Mouse (Mus musculus): ENCODE measurements around the gene Sell. TPM values are rescaled to one million over a fixed set of nuclear protein-coding genes. Genes with fewer than 3 reads are reported as not detected.
"Not testable (repeated sequence)": the region's sequence is repeated elsewhere in the genome, so short reads cannot be mapped to it uniquely, and the experiment has no call there.

Sell gene
- 2.5 and 5.4 TPM in 2 replicates for polyA plus RNA-seq (2015; fragmentation: Nextera tagmentation; extraction: Ambion mirVana)

- no peak for ATAC-seq (ENCODE audit: low read depth)
- Histone ChIP-seq H3K4me3 (ENCODE audit: low read length) (no peak within 1 kb of the TSS), H3K9me3 (ENCODE audit: control insufficient read depth, low read length) (no peaks in the 10 kb centered on the region), H3K27ac (ENCODE audit: low read length) (no peak within 1 kb of the TSS), H3K4me2 (ENCODE audit: low read depth, low read length) (no peak within 1 kb of the TSS), H3K27me3 (ENCODE audit: control insufficient read depth, insufficient read depth, low read depth, low read length) (no peaks in the 10 kb centered on the region), H3K4me1 (replicated peaks; ENCODE audit: control insufficient read depth, insufficient read depth, low read length) (no peaks in the 10 kb centered on the region), H3K36me3 (ENCODE audit: control insufficient read depth, insufficient read depth, low read length) (no peaks in the 10 kb centered on the region), H3K9ac (ENCODE audit: low read length) (no peak within 1 kb of the TSS)
- 67% methylated on average over 4 of the region's 4 CpGs for WGBS
Measured at GRCm38 (mm10) chr1:164061925-164062324, at the start of gene Sell. TSS of gene Sell (plus strand) at chr1:164061982.

DNA sequence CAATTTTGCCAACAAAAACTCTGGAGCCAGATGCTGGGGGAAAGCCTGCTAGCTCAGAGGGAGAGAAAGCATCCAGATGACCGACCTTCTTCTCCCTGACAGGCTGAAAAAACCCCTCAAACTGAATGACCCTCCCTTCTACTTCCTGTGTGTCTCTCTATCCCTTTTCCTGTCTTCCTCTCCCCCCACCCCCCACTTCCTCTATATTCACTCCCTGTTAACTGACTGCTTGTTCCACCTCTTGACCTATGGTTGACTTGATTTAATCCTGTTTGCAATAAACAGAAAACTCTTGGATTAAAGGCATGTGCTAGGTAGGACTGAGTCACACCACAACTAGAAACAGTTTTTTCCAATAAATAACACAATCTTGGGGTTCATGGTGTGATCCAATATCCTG is 47.2 kb upstream of the Sell start:
- WGBS: 52% methylated on average over 1 of the region's 1 CpGs
- H3K4me3 ChIP-seq (ENCODE audit: low read length): no peak overlapping the region
- H3K4me2 ChIP-seq (ENCODE audit: low read depth, low read length): no peak overlapping the region
- no peak overlapping the region for H3K27ac ChIP-seq (ENCODE audit: low read length)
- H3K9me3 ChIP-seq (ENCODE audit: control insufficient read depth, low read length): no peaks in the 10 kb centered on the region
- no peaks in the 10 kb centered on the region for H3K4me1 ChIP-seq (replicated peaks; ENCODE audit: control insufficient read depth, insufficient read depth, low read length)
- no peaks in the 10 kb centered on the region for H3K27me3 ChIP-seq (ENCODE audit: control insufficient read depth, insufficient read depth, low read depth, low read length)
- H3K36me3 ChIP-seq (ENCODE audit: control insufficient read depth, insufficient read depth, low read length): no peaks in the 10 kb centered on the region
- no peak overlapping the region for H3K9ac ChIP-seq (ENCODE audit: low read length)
- ATAC-seq (ENCODE audit: low read depth): no peak

DNA sequence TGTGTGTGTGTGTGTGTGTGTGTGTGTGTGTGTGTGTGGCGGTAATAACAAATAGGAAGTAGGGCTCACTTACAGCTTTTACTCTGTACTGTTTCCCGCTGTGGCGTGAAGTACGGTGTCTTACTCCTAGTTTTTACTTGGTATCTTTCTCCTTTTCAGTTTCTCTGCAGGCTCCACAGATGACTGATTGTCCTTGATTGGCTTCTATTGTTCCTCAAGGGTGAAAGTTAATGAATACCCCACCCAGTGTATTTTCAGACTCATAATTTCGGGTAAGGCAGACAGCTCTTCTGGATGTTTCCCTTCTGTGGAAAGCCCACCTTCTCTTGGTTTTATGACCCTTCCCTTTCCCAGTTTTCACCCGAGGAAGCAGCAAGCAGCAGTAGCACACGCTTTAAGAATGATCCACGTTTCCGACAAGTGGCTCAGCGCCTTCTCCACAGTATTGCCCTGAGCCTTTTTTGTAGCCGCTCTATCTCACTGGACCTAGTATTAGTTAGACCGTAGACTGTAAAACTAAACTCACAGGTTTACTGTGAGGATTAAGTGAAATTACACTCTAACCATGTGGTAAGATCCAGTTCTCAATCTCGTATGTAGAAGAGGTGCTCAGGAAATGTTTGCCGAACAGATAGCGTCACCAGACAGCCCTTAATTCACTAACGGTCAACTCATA is 43.4 kb upstream of the Sell start:
- Histone ChIP-seq H3K36me3 (ENCODE audit: control insufficient read depth, insufficient read depth, low read length) (no peaks in the 10 kb centered on the region), H3K4me1 (replicated peaks; ENCODE audit: control insufficient read depth, insufficient read depth, low read length) (no peaks in the 10 kb centered on the region), H3K9me3 (ENCODE audit: control insufficient read depth, low read length) (no peaks in the 10 kb centered on the region), H3K27ac (ENCODE audit: low read length) (no peak overlapping the region), H3K4me2 (ENCODE audit: low read depth, low read length) (no peak overlapping the region), H3K4me3 (ENCODE audit: low read length) (no peak overlapping the region), H3K9ac (ENCODE audit: low read length) (no peak overlapping the region), H3K27me3 (ENCODE audit: control insufficient read depth, insufficient read depth, low read depth, low read length) (no peaks in the 10 kb centered on the region)
- 70% methylated on average over 16 of the region's 16 CpGs for WGBS
- no peak for ATAC-seq (ENCODE audit: low read depth)

DNA sequence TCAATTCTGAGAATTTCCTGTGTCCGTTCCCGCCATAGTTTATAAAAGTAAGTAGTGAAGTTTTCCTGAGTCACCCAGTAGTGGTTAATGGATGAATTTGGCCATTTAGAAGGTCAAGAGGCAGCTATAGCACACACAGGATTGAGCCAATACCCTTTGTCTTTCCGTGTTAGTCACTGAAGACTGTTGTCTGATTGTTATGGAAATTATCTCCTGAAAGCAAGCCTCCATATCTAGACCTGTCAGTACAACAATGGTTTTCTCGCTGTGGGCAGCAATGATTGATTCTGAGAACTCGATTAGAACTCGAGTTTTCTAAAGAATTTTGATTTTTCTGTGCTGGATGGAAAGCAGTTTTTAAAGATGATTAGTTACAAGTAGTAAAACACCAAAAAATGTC is 42.0 kb upstream of the Sell start:
- Histone ChIP-seq H3K4me3 (ENCODE audit: low read length) (no peak overlapping the region), H3K4me1 (replicated peaks; ENCODE audit: control insufficient read depth, insufficient read depth, low read length) (no peaks in the 10 kb centered on the region), H3K36me3 (ENCODE audit: control insufficient read depth, insufficient read depth, low read length) (no peaks in the 10 kb centered on the region), H3K9ac (ENCODE audit: low read length) (no peak overlapping the region), H3K27ac (ENCODE audit: low read length) (no peak overlapping the region), H3K4me2 (ENCODE audit: low read depth, low read length) (no peak overlapping the region), H3K27me3 (ENCODE audit: control insufficient read depth, insufficient read depth, low read depth, low read length) (no peaks in the 10 kb centered on the region), H3K9me3 (ENCODE audit: control insufficient read depth, low read length) (no peaks in the 10 kb centered on the region)
- ATAC-seq (ENCODE audit: low read depth): no peak
- WGBS: 51% methylated on average over 6 of the region's 6 CpGs

DNA sequence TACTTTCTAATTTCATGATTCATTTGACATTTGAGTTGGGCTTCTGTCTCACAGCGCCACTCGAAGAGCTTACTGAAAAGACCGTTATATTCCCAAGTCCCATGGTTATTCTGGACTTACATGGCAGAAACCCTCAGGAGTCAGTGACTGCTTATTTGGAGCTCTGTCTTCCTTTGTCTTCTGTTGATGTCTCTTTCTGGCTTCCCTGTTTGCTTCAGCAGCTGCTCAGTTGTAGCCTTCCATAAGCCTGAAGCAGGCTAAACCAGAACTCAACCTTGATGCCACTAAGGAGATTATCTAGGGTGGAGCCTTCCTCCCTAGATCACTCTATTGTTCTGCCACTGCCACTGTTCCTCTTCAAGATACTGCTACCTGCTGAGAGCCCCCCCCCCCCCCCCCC is 41.0 kb upstream of the Sell start:
- WGBS: 77% methylated on average over 3 of the region's 3 CpGs
- ATAC-seq (ENCODE audit: low read depth); H3K4me1 ChIP-seq (replicated peaks; ENCODE audit: control insufficient read depth, insufficient read depth, low read length); H3K36me3 ChIP-seq (ENCODE audit: control insufficient read depth, insufficient read depth, low read length); H3K4me2 ChIP-seq (ENCODE audit: low read depth, low read length); H3K9me3 ChIP-seq (ENCODE audit: control insufficient read depth, low read length); H3K27ac ChIP-seq (ENCODE audit: low read length); H3K9ac ChIP-seq (ENCODE audit: low read length); H3K4me3 ChIP-seq (ENCODE audit: low read length); H3K27me3 ChIP-seq (ENCODE audit: control insufficient read depth, insufficient read depth, low read depth, low read length): not testable (repeated sequence)

- H3K9ac ChIP-seq (ENCODE audit: low read length); H3K27ac ChIP-seq (ENCODE audit: low read length); H3K36me3 ChIP-seq (ENCODE audit: control insufficient read depth, insufficient read depth, low read length); H3K9me3 ChIP-seq (ENCODE audit: control insufficient read depth, low read length); H3K4me1 ChIP-seq (replicated peaks; ENCODE audit: control insufficient read depth, insufficient read depth, low read length); ATAC-seq (ENCODE audit: low read depth); H3K4me2 ChIP-seq (ENCODE audit: low read depth, low read length); H3K27me3 ChIP-seq (ENCODE audit: control insufficient read depth, insufficient read depth, low read depth, low read length); H3K4me3 ChIP-seq (ENCODE audit: low read length): not testable (repeated sequence)
- 72% methylated on average over 5 of the region's 5 CpGs for WGBS
Measured at GRCm38 (mm10) chr1:164022106-164022505, 39.7 kb upstream of the Sell start.

GRCm38 (mm10) chr1:164025685-164026084 is 36.1 kb upstream of the Sell start:
- Histone ChIP-seq H3K9ac (ENCODE audit: low read length) (no peak overlapping the region), H3K4me3 (ENCODE audit: low read length) (no peak overlapping the region), H3K9me3 (ENCODE audit: control insufficient read depth, low read length) (no peaks in the 10 kb centered on the region), H3K36me3 (ENCODE audit: control insufficient read depth, insufficient read depth, low read length) (no peaks in the 10 kb centered on the region), H3K4me2 (ENCODE audit: low read depth, low read length) (no peak overlapping the region), H3K27me3 (ENCODE audit: control insufficient read depth, insufficient read depth, low read depth, low read length) (no peaks in the 10 kb centered on the region), H3K27ac (ENCODE audit: low read length) (no peak overlapping the region), H3K4me1 (replicated peaks; ENCODE audit: control insufficient read depth, insufficient read depth, low read length) (no peaks in the 10 kb centered on the region)
- no peak for ATAC-seq (ENCODE audit: low read depth)
- 80% methylated on average over 4 of the region's 4 CpGs for WGBS

DNA sequence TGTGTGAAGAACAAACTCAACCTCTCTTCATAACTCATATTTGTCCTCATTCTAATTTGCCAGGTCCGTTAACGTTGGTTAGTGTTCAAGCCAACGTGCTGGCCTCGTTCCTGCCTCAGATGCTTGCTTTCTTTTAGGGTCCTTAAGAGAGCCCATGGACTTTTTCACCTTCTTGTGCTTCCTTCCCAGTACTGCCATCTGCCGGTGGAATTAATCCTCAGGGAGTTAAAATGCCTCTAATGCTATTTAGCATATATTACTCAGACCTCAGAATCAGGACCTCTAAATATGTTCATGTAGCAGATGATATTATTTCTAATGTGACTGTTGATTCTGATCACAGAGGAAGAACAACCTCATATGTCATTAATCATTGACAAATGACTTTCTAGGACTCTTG is 34.4 kb upstream of the Sell start:
- H3K4me1 ChIP-seq (replicated peaks; ENCODE audit: control insufficient read depth, insufficient read depth, low read length): no peaks in the 10 kb centered on the region
- ATAC-seq (ENCODE audit: low read depth): no peak
- H3K27me3 ChIP-seq (ENCODE audit: control insufficient read depth, insufficient read depth, low read depth, low read length): no peaks in the 10 kb centered on the region
- no peak overlapping the region for H3K27ac ChIP-seq (ENCODE audit: low read length)
- H3K36me3 ChIP-seq (ENCODE audit: control insufficient read depth, insufficient read depth, low read length): no peaks in the 10 kb centered on the region
- H3K9ac ChIP-seq (ENCODE audit: low read length): no peak overlapping the region
- no peaks in the 10 kb centered on the region for H3K9me3 ChIP-seq (ENCODE audit: control insufficient read depth, low read length)
- no peak overlapping the region for H3K4me3 ChIP-seq (ENCODE audit: low read length)
- H3K4me2 ChIP-seq (ENCODE audit: low read depth, low read length): no peak overlapping the region
- WGBS: 46% methylated on average over 5 of the region's 5 CpGs

GRCm38 (mm10) chr1:164040385-164041135 is 21.2 kb upstream of the Sell start:
- no peak overlapping the region for H3K4me3 ChIP-seq (ENCODE audit: low read length)
- H3K36me3 ChIP-seq (ENCODE audit: control insufficient read depth, insufficient read depth, low read length): no peaks in the 10 kb centered on the region
- H3K9ac ChIP-seq (ENCODE audit: low read length): no peak overlapping the region
- no peak overlapping the region for H3K27ac ChIP-seq (ENCODE audit: low read length)
- no peaks in the 10 kb centered on the region for H3K4me1 ChIP-seq (replicated peaks; ENCODE audit: control insufficient read depth, insufficient read depth, low read length)
- no peaks in the 10 kb centered on the region for H3K27me3 ChIP-seq (ENCODE audit: control insufficient read depth, insufficient read depth, low read depth, low read length)
- H3K9me3 ChIP-seq (ENCODE audit: control insufficient read depth, low read length): no peaks in the 10 kb centered on the region
- H3K4me2 ChIP-seq (ENCODE audit: low read depth, low read length): no peak overlapping the region
- WGBS: 70% methylated on average over 10 of the region's 10 CpGs
- ATAC-seq (ENCODE audit: low read depth): no peak

All from lung, embryonic 16.5 days (tissue).